Mouse (Mus musculus) cerebellum, adult 2 months (tissue): ENCODE measurements at regions not wholly inside any gene's neighbourhood (a gene's known extent, or its start where the extent isn't known, plus 50 kb on each side); places are given as distances from the start of the nearest gene placed in this dataset.

ENCODE experiments used
- DNase-seq, 2 experiments: peaks; one replicate each; pipeline ENCODE4 v3.0.0; 2021
- H3K27ac ChIP-seq: fragments of 200-500 bp; 2 replicates; pipeline ENCODE4 v1.5.1; 2012; ENCODE audit warnings: low read length, control low read depth, inconsistent platforms; ENCODE audit not compliant: insufficient read depth
- H3K27me3 ChIP-seq: fragments of 200-500 bp; 2 replicates; pipeline ENCODE4 v1.6.1; 2012; ENCODE audit warnings: inconsistent platforms, mild to moderate bottlenecking, low read length, moderate library complexity; ENCODE audit not compliant: control insufficient read depth, insufficient read depth
- H3K4me1 ChIP-seq: fragments of 200-500 bp; 2 replicates; pipeline ENCODE4 v1.6.1; 2011; ENCODE audit warnings: low read length; ENCODE audit not compliant: control insufficient read depth, insufficient read depth
- H3K4me3 ChIP-seq: fragments of 200-500 bp; replicated peaks from 2 replicates; pipeline ENCODE3; 2011; ENCODE audit warnings: mild to moderate bottlenecking, low read depth, low read length, control low read depth; ENCODE audit not compliant: insufficient read depth
- CTCF ChIP-seq: fragments of 200-500 bp; IDR thresholded peaks from 2 replicates; pipeline ENCODE4 v1.5.1; 2011; ENCODE audit warnings: low read depth, mild to moderate bottlenecking, control low read depth, low read length, moderate library complexity, borderline replicate concordance; ENCODE audit not compliant: insufficient read depth
- POLR2A ChIP-seq: fragments of 200-500 bp; IDR thresholded peaks from 2 replicates; pipeline ENCODE4 v1.6.1; 2011; ENCODE audit warnings: low read length, control low read depth, borderline replicate concordance; ENCODE audit not compliant: insufficient read depth
- WGBS: fragments of 180-500 bp; shearing (Covaris S2); methylation state at CpG from one replicate; pipeline ENCODE4 v1.1.7; 2018; 5-methylcytosine and 5-hydroxymethylcytosine counted together

DNA sequence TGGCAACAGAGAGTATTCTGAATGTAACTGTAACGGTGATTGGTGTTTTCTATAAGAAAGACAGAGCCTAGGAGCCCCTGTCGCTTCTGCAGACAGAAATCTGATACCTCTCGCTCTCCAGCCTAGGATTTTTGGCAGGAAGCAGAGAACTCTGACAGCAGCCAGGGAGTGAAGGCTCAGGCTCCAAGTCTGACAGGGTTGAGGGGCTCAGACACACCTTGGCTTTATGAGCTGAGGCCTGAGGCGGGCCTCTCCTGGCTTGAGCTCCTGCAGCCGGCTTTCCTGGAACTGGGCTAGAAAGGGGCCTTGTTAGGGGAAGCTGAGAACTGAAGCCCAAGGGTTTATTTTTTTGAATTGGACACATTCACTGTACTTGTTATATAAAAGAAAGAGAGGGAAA, 57.7 kb upstream of the Boc start:
- peak; percentile 54 to 56 for DNase-seq
- H3K4me3 ChIP-seq: no peak overlapping the region
- no peaks in the 10 kb centered on the region for H3K27me3 ChIP-seq
- TF ChIP-seq POLR2A: no peak
- TF ChIP-seq CTCF: no peak
- peak overlapping the region; percentile 75 for H3K27ac ChIP-seq
- WGBS: 17% methylated on average over 5 of the region's 5 CpGs
- H3K4me1 ChIP-seq: peaks cover 35% of the 10 kb centered on the region; the same call in 1 of the 2 replicates

DNA sequence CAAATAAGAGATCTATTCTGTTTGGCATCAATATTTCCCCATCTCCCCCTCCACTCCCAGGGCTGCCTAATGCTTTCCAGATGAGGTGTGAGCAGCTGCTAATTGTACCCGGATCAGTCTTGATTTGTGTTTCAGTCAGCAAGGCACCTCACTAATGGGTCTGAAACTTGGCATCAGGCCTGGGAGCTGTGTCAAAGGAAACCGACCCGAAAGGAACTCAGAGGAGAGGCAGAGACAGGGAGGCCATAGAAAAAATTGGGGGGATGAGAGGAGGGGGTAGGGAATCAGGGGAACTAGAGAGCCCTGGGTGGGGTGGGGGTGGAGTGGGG, 57.1 kb upstream of the Boc start:
- Histone ChIP-seq H3K4me3 (no peak overlapping the region), H3K27me3 (no peaks in the 10 kb centered on the region), H3K4me1 (peaks cover 39% of the 10 kb centered on the region; the same call in 1 of the 2 replicates), H3K27ac (0 out of 2 replicates have a peak overlapping the region, but pooled peaks have one; percentile 2)
- DNase-seq: peak; percentile 38 to 43
- TF ChIP-seq CTCF: no peak
- TF ChIP-seq POLR2A: no peak
- WGBS: 11% methylated on average over 3 of the region's 3 CpGs

DNA sequence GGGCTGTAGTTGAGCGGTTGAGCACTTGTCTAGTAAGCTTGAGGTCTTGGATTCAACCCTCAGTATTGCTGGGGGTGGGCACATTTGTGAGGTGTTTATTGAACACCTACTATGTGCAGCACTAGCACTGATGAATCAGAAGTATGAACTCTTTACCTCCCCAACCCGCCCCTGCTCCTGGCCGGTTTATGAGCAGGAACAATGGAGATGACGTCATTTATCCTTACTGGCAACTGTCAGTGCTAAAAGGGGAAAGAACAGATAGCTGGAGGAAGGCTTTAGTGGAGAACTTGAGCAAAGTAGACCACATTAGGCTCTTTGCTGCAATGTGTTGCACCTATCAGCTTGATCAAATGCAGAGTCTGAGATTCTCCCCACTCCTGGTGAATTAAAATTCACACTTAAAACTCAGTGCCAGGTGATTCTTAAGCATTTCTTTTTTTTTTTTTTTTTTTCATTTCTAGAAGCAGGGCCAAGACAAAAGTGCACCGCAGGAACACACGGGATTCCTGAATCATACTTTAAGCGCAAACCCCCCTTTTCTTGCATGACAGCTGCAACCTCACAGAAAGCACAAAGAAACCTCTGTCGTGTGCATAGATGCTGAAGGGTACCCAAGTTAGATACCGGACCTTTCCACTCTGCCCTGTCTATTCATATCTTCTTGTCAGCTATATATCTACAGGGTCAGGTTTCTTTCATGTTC, 56.6 kb upstream of the Boc start:
- H3K4me1 ChIP-seq: peaks cover 39% of the 10 kb centered on the region; the same call in 1 of the 2 replicates
- no peaks in the 10 kb centered on the region for H3K27me3 ChIP-seq
- DNase-seq: no peak
- H3K27ac ChIP-seq: 0 out of 2 replicates have a peak overlapping the region, but pooled peaks have one; percentile 2
- TF ChIP-seq POLR2A: no peak
- WGBS: 47% methylated on average over 9 of the region's 9 CpGs
- no peak overlapping the region for H3K4me3 ChIP-seq

DNA sequence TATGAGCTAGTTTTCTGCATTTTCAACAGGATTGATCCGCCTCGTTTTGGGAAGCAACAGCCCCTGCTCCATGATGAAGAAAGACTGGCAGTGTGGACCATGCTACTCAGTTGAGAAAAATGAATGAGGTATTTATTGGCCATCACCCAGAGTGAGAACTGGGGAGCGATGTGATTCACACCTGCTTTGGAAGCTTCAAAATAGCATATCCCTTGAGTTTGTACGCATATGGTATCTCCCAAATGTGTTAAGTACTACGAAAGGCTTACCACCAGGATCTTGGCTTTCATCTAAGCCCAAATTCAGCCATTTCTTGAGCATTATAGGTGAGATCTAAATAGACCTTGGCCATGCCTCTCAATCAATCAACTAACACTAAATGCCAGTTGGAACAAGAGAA, 55.5 kb upstream of the Boc start:
- Histone ChIP-seq H3K27me3 (no peaks in the 10 kb centered on the region), H3K4me3 (no peak overlapping the region), H3K4me1 (peaks cover 39% of the 10 kb centered on the region; the same call in 1 of the 2 replicates), H3K27ac (no peak overlapping the region)
- no peak for TF ChIP-seq CTCF
- TF ChIP-seq POLR2A: no peak
- 56% methylated on average over 5 of the region's 5 CpGs for WGBS
- peak in 1 of 2 experiments; percentile 37 for DNase-seq

DNA sequence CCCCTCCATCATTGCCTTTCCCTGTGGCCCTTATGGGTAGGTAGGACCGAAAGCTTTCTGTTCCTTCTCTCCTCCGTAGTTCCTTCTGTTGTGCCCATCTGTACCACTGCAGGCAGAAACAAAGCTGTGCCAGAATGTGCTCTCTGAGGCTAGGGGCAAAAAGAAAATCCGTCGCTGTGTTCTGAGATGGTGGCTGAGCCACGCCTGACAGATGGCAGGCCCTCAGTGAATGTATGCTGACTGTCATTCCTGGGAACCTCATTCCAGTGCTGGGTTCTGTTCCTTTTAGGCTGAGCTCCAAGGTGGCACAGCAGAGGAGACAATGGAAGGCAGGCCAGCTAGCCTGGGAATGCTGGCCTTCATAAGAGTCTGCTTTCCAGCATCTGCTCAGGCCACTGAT, 54.0 kb upstream of the Boc start:
- TF ChIP-seq POLR2A (peak; percentile 31; the same call in 1 of the 2 replicates), CTCF (no peak)
- Histone ChIP-seq H3K4me1 (peaks cover 39% of the 10 kb centered on the region; the same call in 1 of the 2 replicates), H3K4me3 (no peak overlapping the region), H3K27me3 (no peaks in the 10 kb centered on the region), H3K27ac (peak overlapping the region; percentile 57)
- WGBS: 9% methylated on average over 5 of the region's 5 CpGs
- DNase-seq: peak; percentile 85 to 94

DNA sequence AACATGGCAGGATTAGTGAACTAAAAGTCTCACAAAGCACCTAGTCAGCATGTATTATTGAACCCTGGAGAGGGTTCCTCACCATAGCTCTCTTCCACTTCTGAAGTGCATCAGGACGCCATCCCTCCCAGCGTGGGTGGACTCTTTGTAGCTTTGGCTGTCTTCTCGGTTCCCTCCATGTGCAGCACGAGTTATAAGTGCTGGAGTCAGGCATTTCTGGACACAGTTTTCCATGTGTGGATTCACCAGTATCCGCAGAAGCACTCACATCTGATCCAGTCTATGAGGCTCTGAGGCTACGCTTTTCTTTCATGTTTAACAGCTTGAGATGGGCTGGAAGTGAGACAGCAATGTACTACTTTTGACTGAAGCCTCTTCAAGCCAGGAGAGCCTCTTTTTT, 52.8 kb upstream of the Boc start:
- 68% methylated on average over 6 of the region's 6 CpGs for WGBS
- peak overlapping the region; percentile 57; the same call in 1 of the 2 replicates for H3K27ac ChIP-seq
- H3K27me3 ChIP-seq: no peaks in the 10 kb centered on the region
- peak; percentile 32 to 37 for DNase-seq
- TF ChIP-seq POLR2A (no peak), CTCF (no peak)
- H3K4me1 ChIP-seq: peaks cover 33% of the 10 kb centered on the region; the same call in 1 of the 2 replicates
- H3K4me3 ChIP-seq: no peak overlapping the region

DNA sequence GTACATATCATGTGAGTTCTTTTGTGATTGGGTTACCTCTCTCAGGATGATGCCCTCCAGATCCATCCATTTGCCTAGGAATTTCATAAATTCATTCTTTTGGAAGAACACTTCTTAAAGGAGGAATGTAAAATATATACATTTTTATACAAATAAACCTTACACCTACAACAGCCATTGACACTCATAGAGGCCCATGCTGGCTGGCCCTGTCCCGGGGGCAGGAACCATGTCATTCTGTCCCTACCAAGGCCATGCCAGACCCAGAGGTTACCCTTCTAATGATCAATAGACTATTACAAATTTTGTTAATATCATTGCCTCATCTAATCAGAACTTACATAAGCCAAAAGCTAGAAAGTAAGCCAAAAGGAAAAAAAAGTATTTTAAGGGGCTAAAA, 49.9 kb upstream of the Boc start:
- Histone ChIP-seq H3K27me3 (no peaks in the 10 kb centered on the region), H3K4me3 (no peak overlapping the region), H3K4me1 (peaks cover 20% of the 10 kb centered on the region), H3K27ac (no peak overlapping the region)
- TF ChIP-seq POLR2A: no peak
- TF ChIP-seq CTCF: no peak
- no peak for DNase-seq
- WGBS: 100% methylated on average over 1 of the region's 1 CpGs
